Mouse (Mus musculus): ENCODE measurements around the gene Gm45785. TPM values are rescaled to one million over a fixed set of nuclear protein-coding genes. Genes with fewer than 3 reads are reported as not detected.
A peak's percentile ranks its signal among the peaks of the same experiment; 100 is the strongest.

Gene Gm45785
- polyA plus RNA-seq, 1 experiment from 2014 or later, result not detected

GRCm38 (mm10) chr7:140836243-140837115, 19.7 kb downstream of the Gm45785 start:
- Histone ChIP-seq H3K9ac (ENCODE audit: low read length) (no peak overlapping the region), H3K27me3 (ENCODE audit: control insufficient read depth, insufficient read depth, low read length) (peaks cover 22% of the 10 kb centered on the region), H3K4me3 (ENCODE audit: control insufficient read depth in 1 of 2, insufficient read depth in 1 of 2, low read depth in 1 of 2, low read length in 2 of 2) (no peak overlapping the region), H3K27ac (replicated peaks in 1 of 2; ENCODE audit: control insufficient read depth in 1 of 2, insufficient read depth in 1 of 2, low read depth in 2 of 2, low read length in 2 of 2) (no peak overlapping the region), H3K9me3 (ENCODE audit: control insufficient read depth, low read length) (no peaks in the 10 kb centered on the region), H3K4me1 (ENCODE audit: control insufficient read depth in 2 of 2, insufficient read depth in 2 of 2, low read length in 2 of 2) (no peaks in the 10 kb centered on the region), H3K4me2 (ENCODE audit: low read length) (no peak overlapping the region), H3K36me3 (ENCODE audit: control insufficient read depth, insufficient read depth, low read length) (no peaks in the 10 kb centered on the region)
- WGBS, result 65% methylated on average over 9 of the region's 9 CpGs
- ATAC-seq (ENCODE audit: insufficient number of reproducible peaks, insufficient read depth, low FRiP score, low read depth), result no peak

- H3K27ac ChIP-seq (replicated peaks in 1 of 2; ENCODE audit: control insufficient read depth in 1 of 2, insufficient read depth in 1 of 2, low read depth in 2 of 2, low read length in 2 of 2), result no peak overlapping the region
- ATAC-seq (ENCODE audit: insufficient number of reproducible peaks, insufficient read depth, low FRiP score, low read depth), result no peak
- 58% methylated on average over 2 of the region's 2 CpGs for WGBS
Observed at GRCm38 (mm10) chr7:140835758-140836087, 20.4 kb downstream of the Gm45785 start.

GRCm38 (mm10) chr7:140834968-140835757, 21.0 kb downstream of the Gm45785 start, which contains the start of gene Urah:
Gene Urah (plus strand): TSS chr7:140835018.
- peaks cover 11% of the 10 kb centered on the region for H3K27me3 ChIP-seq (ENCODE audit: control insufficient read depth, insufficient read depth, low read length)
- ATAC-seq (ENCODE audit: insufficient number of reproducible peaks, insufficient read depth, low FRiP score, low read depth), result no peak
- H3K27ac ChIP-seq (replicated peaks in 1 of 2; ENCODE audit: control insufficient read depth in 1 of 2, insufficient read depth in 1 of 2, low read depth in 2 of 2, low read length in 2 of 2), result no peak within 1 kb of the TSS
- no peaks in the 10 kb centered on the region for H3K9me3 ChIP-seq (ENCODE audit: control insufficient read depth, low read length)
- H3K36me3 ChIP-seq (ENCODE audit: control insufficient read depth, insufficient read depth, low read length), result no peaks in the 10 kb centered on the region
- H3K9ac ChIP-seq (ENCODE audit: low read length), result no peak within 1 kb of the TSS
- WGBS, result 39% methylated on average over 20 of the region's 20 CpGs
- H3K4me2 ChIP-seq (ENCODE audit: low read length), result no peak within 1 kb of the TSS
- H3K4me3 ChIP-seq (ENCODE audit: control insufficient read depth in 1 of 2, insufficient read depth in 1 of 2, low read depth in 1 of 2, low read length in 2 of 2), result no peak within 1 kb of the TSS
- H3K4me1 ChIP-seq (ENCODE audit: control insufficient read depth in 2 of 2, insufficient read depth in 2 of 2, low read length in 2 of 2), result no peaks in the 10 kb centered on the region

More at GRCm38 (mm10) chr7:140835758-140836087, 20.4 kb downstream of the Gm45785 start:
- Histone ChIP-seq H3K4me2 (ENCODE audit: low read length) (no peak overlapping the region), H3K9ac (ENCODE audit: low read length) (no peak overlapping the region), H3K4me1 (ENCODE audit: control insufficient read depth in 2 of 2, insufficient read depth in 2 of 2, low read length in 2 of 2) (no peaks in the 10 kb centered on the region), H3K4me3 (ENCODE audit: control insufficient read depth in 1 of 2, insufficient read depth in 1 of 2, low read depth in 1 of 2, low read length in 2 of 2) (no peak overlapping the region), H3K9me3 (ENCODE audit: control insufficient read depth, low read length) (no peaks in the 10 kb centered on the region), H3K27me3 (ENCODE audit: control insufficient read depth, insufficient read depth, low read length) (peaks cover 16% of the 10 kb centered on the region), H3K36me3 (ENCODE audit: control insufficient read depth, insufficient read depth, low read length) (no peaks in the 10 kb centered on the region)

GRCm38 (mm10) chr7:140833341-140833740, 22.8 kb downstream of the Gm45785 start:
- 76% methylated on average over 4 of the region's 4 CpGs for WGBS
- Histone ChIP-seq H3K4me2 (ENCODE audit: low read length) (no peak overlapping the region), H3K27me3 (ENCODE audit: control insufficient read depth, insufficient read depth, low read length) (no peaks in the 10 kb centered on the region), H3K9me3 (ENCODE audit: control insufficient read depth, low read length) (no peaks in the 10 kb centered on the region), H3K27ac (replicated peaks in 1 of 2; ENCODE audit: control insufficient read depth in 1 of 2, insufficient read depth in 1 of 2, low read depth in 2 of 2, low read length in 2 of 2) (no peak overlapping the region), H3K4me3 (ENCODE audit: control insufficient read depth in 1 of 2, insufficient read depth in 1 of 2, low read depth in 1 of 2, low read length in 2 of 2) (no peak overlapping the region), H3K4me1 (ENCODE audit: control insufficient read depth in 2 of 2, insufficient read depth in 2 of 2, low read length in 2 of 2) (no peaks in the 10 kb centered on the region), H3K9ac (ENCODE audit: low read length) (no peak overlapping the region), H3K36me3 (ENCODE audit: control insufficient read depth, insufficient read depth, low read length) (no peaks in the 10 kb centered on the region)
- no peak for ATAC-seq (ENCODE audit: insufficient number of reproducible peaks, insufficient read depth, low FRiP score, low read depth)

GRCm38 (mm10) chr7:140831447-140831846, 24.7 kb downstream of the Gm45785 start:
- no peaks in the 10 kb centered on the region for H3K4me1 ChIP-seq (ENCODE audit: control insufficient read depth in 2 of 2, insufficient read depth in 2 of 2, low read length in 2 of 2)
- no peaks in the 10 kb centered on the region for H3K36me3 ChIP-seq (ENCODE audit: control insufficient read depth, insufficient read depth, low read length)
- H3K27me3 ChIP-seq (ENCODE audit: control insufficient read depth, insufficient read depth, low read length), result no peaks in the 10 kb centered on the region
- no peak overlapping the region for H3K9ac ChIP-seq (ENCODE audit: low read length)
- H3K27ac ChIP-seq (replicated peaks in 1 of 2; ENCODE audit: control insufficient read depth in 1 of 2, insufficient read depth in 1 of 2, low read depth in 2 of 2, low read length in 2 of 2), result no peak overlapping the region
- H3K4me3 ChIP-seq (ENCODE audit: control insufficient read depth in 1 of 2, insufficient read depth in 1 of 2, low read depth in 1 of 2, low read length in 2 of 2), result no peak overlapping the region
- WGBS, result 62% methylated on average over 6 of the region's 6 CpGs
- H3K9me3 ChIP-seq (ENCODE audit: control insufficient read depth, low read length), result no peaks in the 10 kb centered on the region
- no peak for ATAC-seq (ENCODE audit: insufficient number of reproducible peaks, insufficient read depth, low FRiP score, low read depth)
- no peak overlapping the region for H3K4me2 ChIP-seq (ENCODE audit: low read length)

GRCm38 (mm10) chr7:140828171-140828881, 27.8 kb downstream of the Gm45785 start:
- Histone ChIP-seq H3K27me3 (ENCODE audit: control insufficient read depth, insufficient read depth, low read length) (no peaks in the 10 kb centered on the region), H3K4me2 (ENCODE audit: low read length) (peak overlapping the region; percentile 3; the same call in 1 of the 2 replicates), H3K4me1 (ENCODE audit: control insufficient read depth in 2 of 2, insufficient read depth in 2 of 2, low read length in 2 of 2) (no peaks in the 10 kb centered on the region), H3K9me3 (ENCODE audit: control insufficient read depth, low read length) (no peaks in the 10 kb centered on the region), H3K9ac (ENCODE audit: low read length) (no peak overlapping the region), H3K36me3 (ENCODE audit: control insufficient read depth, insufficient read depth, low read length) (no peaks in the 10 kb centered on the region), H3K4me3 (ENCODE audit: control insufficient read depth in 1 of 2, insufficient read depth in 1 of 2, low read depth in 1 of 2, low read length in 2 of 2) (no peak overlapping the region), H3K27ac (replicated peaks in 1 of 2; ENCODE audit: control insufficient read depth in 1 of 2, insufficient read depth in 1 of 2, low read depth in 2 of 2, low read length in 2 of 2) (no peak overlapping the region)
- ATAC-seq (ENCODE audit: insufficient number of reproducible peaks, insufficient read depth, low FRiP score, low read depth), result no peak
- WGBS, result 29% methylated on average over 8 of the region's 8 CpGs

- H3K4me2 ChIP-seq (ENCODE audit: low read length), result no peak overlapping the region
- peaks cover 0 to 6% of the 10 kb centered on the region in 2 experiments; a peak in 1 of 4 replicates for H3K4me1 ChIP-seq (ENCODE audit: control insufficient read depth in 2 of 2, insufficient read depth in 2 of 2, low read length in 2 of 2)
- H3K9me3 ChIP-seq (ENCODE audit: control insufficient read depth, low read length), result no peaks in the 10 kb centered on the region
- H3K4me3 ChIP-seq (ENCODE audit: control insufficient read depth in 1 of 2, insufficient read depth in 1 of 2, low read depth in 1 of 2, low read length in 2 of 2), result no peak overlapping the region
- 85% methylated on average over 4 of the region's 4 CpGs for WGBS
- no peaks in the 10 kb centered on the region for H3K36me3 ChIP-seq (ENCODE audit: control insufficient read depth, insufficient read depth, low read length)
- H3K9ac ChIP-seq (ENCODE audit: low read length), result no peak overlapping the region
- no peak for ATAC-seq (ENCODE audit: insufficient number of reproducible peaks, insufficient read depth, low FRiP score, low read depth)
- H3K27me3 ChIP-seq (ENCODE audit: control insufficient read depth, insufficient read depth, low read length), result no peaks in the 10 kb centered on the region
- H3K27ac ChIP-seq (replicated peaks in 1 of 2; ENCODE audit: control insufficient read depth in 1 of 2, insufficient read depth in 1 of 2, low read depth in 2 of 2, low read length in 2 of 2), result no peak overlapping the region
Observed at GRCm38 (mm10) chr7:140822731-140823130, 33.4 kb downstream of the Gm45785 start.

All from heart, embryonic 14.5 days (tissue).